Mouse (Mus musculus): ENCODE measurements around the gene Ppara. TPM values are rescaled to one million over a fixed set of nuclear protein-coding genes. Genes with fewer than 3 reads are reported as not detected.

The Ppara gene
- polyA plus RNA-seq, 2 experiments = 4.4 to 6.9 TPM

GRCm38 (mm10) chr15:85752655-85753054 is 17.9 kb downstream of the Ppara start:
- no peak overlapping the region for H3K4me2 ChIP-seq (ENCODE audit: low read depth)
- ATAC-seq (ENCODE audit: insufficient read depth) (no peak), DNase-seq (ENCODE audit: low read depth in 3 of 3, low spot score in 3 of 3) (no peak)
- TF ChIP-seq EP300 (IDR thresholded peaks at IDR 0.05; ENCODE audit: low read depth) (no peak), CTCF (IDR thresholded peaks at IDR 0.05; ENCODE audit: low read depth) (no peak)
- H3K4me1 ChIP-seq (replicated peaks; ENCODE audit: control insufficient read depth in 2 of 2, insufficient read depth in 2 of 2, low read length in 1 of 2) = peaks cover 0 to 2% of the 10 kb centered on the region in 2 experiments; a peak in 2 of 4 replicates
- H3K9ac ChIP-seq (replicated peaks) = no peak overlapping the region
- no peaks in the 10 kb centered on the region for H3K27me3 ChIP-seq (ENCODE audit: control insufficient read depth, insufficient read depth, low read length)
- H3K9me3 ChIP-seq (ENCODE audit: control insufficient read depth, low read length) = peaks cover under 1% of the 10 kb centered on the region; the same call in 1 of the 2 replicates
- 49% methylated on average over 2 of the region's 2 CpGs for WGBS (ENCODE audit: insufficient replicate concordance)
- no peak overlapping the region for H3K27ac ChIP-seq
- H3K4me3 ChIP-seq (ENCODE audit: insufficient read depth in 1 of 2, low read depth in 2 of 2, low read length in 2 of 2) = no peak overlapping the region
- H3K36me3 ChIP-seq (replicated peaks; ENCODE audit: control insufficient read depth, insufficient read depth, low read depth) = no peaks in the 10 kb centered on the region

- 61% methylated on average over 1 of the region's 1 CpGs for WGBS (ENCODE audit: insufficient replicate concordance)
- Histone ChIP-seq H3K27ac (no peak overlapping the region), H3K27me3 (ENCODE audit: control insufficient read depth, insufficient read depth, low read length) (no peaks in the 10 kb centered on the region), H3K36me3 (replicated peaks; ENCODE audit: control insufficient read depth, insufficient read depth, low read depth) (no peaks in the 10 kb centered on the region), H3K9me3 (ENCODE audit: control insufficient read depth, low read length) (peaks cover 5% of the 10 kb centered on the region), H3K4me2 (ENCODE audit: low read depth) (no peak overlapping the region), H3K4me3 (ENCODE audit: insufficient read depth in 1 of 2, low read depth in 2 of 2, low read length in 2 of 2) (no peak overlapping the region), H3K4me1 (replicated peaks; ENCODE audit: control insufficient read depth in 2 of 2, insufficient read depth in 2 of 2, low read length in 1 of 2) (peaks cover 0 to 2% of the 10 kb centered on the region in 2 experiments; a peak in 2 of 4 replicates), H3K9ac (replicated peaks) (no peak overlapping the region)
- no peak for TF ChIP-seq CTCF (IDR thresholded peaks at IDR 0.05; ENCODE audit: low read depth)
- TF ChIP-seq EP300 (IDR thresholded peaks at IDR 0.05; ENCODE audit: low read depth) = no peak
- DNase-seq (ENCODE audit: low read depth in 3 of 3, low spot score in 3 of 3) (no peak), ATAC-seq (ENCODE audit: insufficient read depth) (no peak)
Observed at GRCm38 (mm10) chr15:85754033-85754650, 19.4 kb downstream of the Ppara start.

DNA sequence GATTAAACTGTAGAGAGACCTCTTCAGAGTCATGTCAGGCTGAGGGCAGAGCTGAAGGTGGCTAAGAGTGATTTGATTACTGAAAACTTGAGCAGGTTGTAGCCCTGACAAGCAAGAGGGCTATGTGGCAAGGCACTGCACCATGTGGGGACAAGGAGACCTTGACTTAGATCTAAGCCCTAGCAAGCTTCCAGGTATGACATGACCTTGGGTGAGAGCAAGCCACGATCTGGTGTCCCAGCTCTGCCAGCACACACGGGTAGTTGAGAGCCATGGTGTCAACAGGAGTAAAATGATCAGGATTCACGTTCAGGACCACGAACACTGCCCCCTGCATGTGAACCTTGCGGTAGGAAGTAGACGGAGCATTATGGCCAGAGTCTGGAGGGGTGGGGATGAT is 20.4 kb downstream of the Ppara start:
- WGBS (ENCODE audit: insufficient replicate concordance) = 44% methylated on average over 6 of the region's 6 CpGs
- Histone ChIP-seq H3K36me3 (replicated peaks; ENCODE audit: control insufficient read depth, insufficient read depth, low read depth) (no peaks in the 10 kb centered on the region), H3K27ac (no peak overlapping the region), H3K4me1 (replicated peaks; ENCODE audit: control insufficient read depth in 2 of 2, insufficient read depth in 2 of 2, low read length in 1 of 2) (peaks cover 0 to 2% of the 10 kb centered on the region in 2 experiments; a peak in 2 of 4 replicates), H3K4me3 (ENCODE audit: insufficient read depth in 1 of 2, low read depth in 2 of 2, low read length in 2 of 2) (no peak overlapping the region), H3K27me3 (ENCODE audit: control insufficient read depth, insufficient read depth, low read length) (no peaks in the 10 kb centered on the region), H3K9ac (replicated peaks) (no peak overlapping the region), H3K9me3 (ENCODE audit: control insufficient read depth, low read length) (peaks cover 5% of the 10 kb centered on the region), H3K4me2 (ENCODE audit: low read depth) (no peak overlapping the region)
- DNase-seq (ENCODE audit: low read depth in 3 of 3, low spot score in 3 of 3) (no peak), ATAC-seq (ENCODE audit: insufficient read depth) (no peak)
- TF ChIP-seq CTCF (IDR thresholded peaks at IDR 0.05; ENCODE audit: low read depth) (no peak), EP300 (IDR thresholded peaks at IDR 0.05; ENCODE audit: low read depth) (no peak)

DNA sequence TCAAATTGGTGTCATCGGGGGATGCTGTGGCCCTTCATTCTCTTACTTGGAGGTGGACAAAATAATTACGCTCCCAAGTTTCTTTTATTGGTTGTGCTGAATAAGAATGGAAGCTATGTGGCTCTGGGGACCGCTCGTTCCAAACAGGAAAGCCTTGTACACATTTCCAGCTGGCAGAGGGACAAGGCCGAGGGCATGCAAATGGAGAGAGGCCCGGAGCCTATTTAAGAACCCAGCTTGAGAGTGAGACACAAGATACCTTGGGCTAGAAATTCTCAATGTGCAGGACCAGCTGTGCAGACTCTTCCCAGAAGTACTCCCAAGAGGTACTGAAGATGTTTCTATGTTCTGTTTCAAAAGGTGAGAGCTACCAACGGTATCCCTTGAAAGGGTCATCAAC is 21.8 kb downstream of the Ppara start:
- H3K27ac ChIP-seq = no peak overlapping the region
- H3K9me3 ChIP-seq (ENCODE audit: control insufficient read depth, low read length) = peaks cover 5% of the 10 kb centered on the region
- H3K9ac ChIP-seq (replicated peaks) = no peak overlapping the region
- no peak for ATAC-seq (ENCODE audit: insufficient read depth)
- H3K4me1 ChIP-seq (replicated peaks; ENCODE audit: control insufficient read depth in 2 of 2, insufficient read depth in 2 of 2, low read length in 1 of 2) = peaks cover 0 to 2% of the 10 kb centered on the region in 2 experiments; a peak in 2 of 4 replicates
- 70% methylated on average over 7 of the region's 7 CpGs for WGBS (ENCODE audit: insufficient replicate concordance)
- DNase-seq (ENCODE audit: low read depth in 3 of 3, low spot score in 3 of 3) = no peak
- H3K27me3 ChIP-seq (ENCODE audit: control insufficient read depth, insufficient read depth, low read length) = no peaks in the 10 kb centered on the region
- H3K4me3 ChIP-seq (ENCODE audit: insufficient read depth in 1 of 2, low read depth in 2 of 2, low read length in 2 of 2) = no peak overlapping the region
- TF ChIP-seq EP300 (IDR thresholded peaks at IDR 0.05; ENCODE audit: low read depth) (no peak), CTCF (IDR thresholded peaks at IDR 0.05; ENCODE audit: low read depth) (no peak)
- H3K4me2 ChIP-seq (ENCODE audit: low read depth) = no peak overlapping the region
- H3K36me3 ChIP-seq (replicated peaks; ENCODE audit: control insufficient read depth, insufficient read depth, low read depth) = no peaks in the 10 kb centered on the region

DNA sequence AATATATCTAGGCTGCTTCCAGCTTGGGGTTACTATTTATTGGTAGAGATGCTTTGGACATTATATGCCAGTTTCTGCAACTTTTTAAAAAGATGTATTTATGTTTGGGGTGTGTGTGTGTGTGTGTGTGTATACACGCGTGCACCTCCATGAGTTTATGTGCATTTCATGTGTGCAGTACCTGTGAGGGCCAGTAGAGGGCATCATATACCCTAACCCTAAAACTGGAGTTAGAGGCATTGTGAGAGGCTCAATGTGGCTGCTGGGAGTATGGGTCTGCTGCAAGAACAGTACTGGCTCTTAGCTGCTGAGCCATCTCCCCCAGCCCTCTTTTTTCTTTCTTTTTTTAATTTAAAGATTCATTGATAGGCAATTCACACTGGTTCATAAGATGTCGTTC is 23.0 kb downstream of the Ppara start:
- no peak overlapping the region for H3K27ac ChIP-seq
- H3K27me3 ChIP-seq (ENCODE audit: control insufficient read depth, insufficient read depth, low read length) = no peaks in the 10 kb centered on the region
- WGBS (ENCODE audit: insufficient replicate concordance) = 88% methylated on average over 3 of the region's 3 CpGs
- peaks cover 0 to 2% of the 10 kb centered on the region in 2 experiments; a peak in 2 of 4 replicates for H3K4me1 ChIP-seq (replicated peaks; ENCODE audit: control insufficient read depth in 2 of 2, insufficient read depth in 2 of 2, low read length in 1 of 2)
- DNase-seq (ENCODE audit: low read depth in 3 of 3, low spot score in 3 of 3) (no peak), ATAC-seq (ENCODE audit: insufficient read depth) (no peak)
- no peak overlapping the region for H3K9ac ChIP-seq (replicated peaks)
- H3K4me3 ChIP-seq (ENCODE audit: insufficient read depth in 1 of 2, low read depth in 2 of 2, low read length in 2 of 2) = no peak overlapping the region
- TF ChIP-seq CTCF (IDR thresholded peaks at IDR 0.05; ENCODE audit: low read depth) = peak; percentile 54
- TF ChIP-seq EP300 (IDR thresholded peaks at IDR 0.05; ENCODE audit: low read depth) = no peak
- no peak overlapping the region for H3K4me2 ChIP-seq (ENCODE audit: low read depth)
- H3K9me3 ChIP-seq (ENCODE audit: control insufficient read depth, low read length) = peaks cover 5% of the 10 kb centered on the region
- no peaks in the 10 kb centered on the region for H3K36me3 ChIP-seq (replicated peaks; ENCODE audit: control insufficient read depth, insufficient read depth, low read depth)

Data from liver, embryonic 14.5 days (tissue).